ENCODE assay signal across 19 mouse cellular contexts in genomic region chr2:120529531-120529930, GRCm38 (mm10). TPM values are rescaled to one million over a fixed set of nuclear protein-coding genes. Genes with fewer than 3 reads are reported as not detected.
DNase-seq lines count a peak whose midpoint lies in the region; ATAC-seq and TF ChIP-seq lines count a peak whose summit lies in the region.
"Had no signal": no experiment of that assay in that cellular context is flagged by ENCODE, and none has a peak within 500 bp of the region (broad histone marks: within the 10 kb centered on the region; RNA-seq: fewer than 3 reads in every experiment).

No protein-coding gene starts in this region.

- no peak for ATAC-seq in intestine, postnatal 0 days
- ATAC-seq in intestine, embryonic 16.5 days: no peak
- no peak for ATAC-seq in midbrain, embryonic 14.5 days (ENCODE audit: low FRiP score, low TSS enrichment)
- no peak for ATAC-seq in midbrain, embryonic 15.5 days (replicated peaks)
- ATAC-seq in stomach, postnatal 0 days (ENCODE audit: low FRiP score, low TSS enrichment): no peak

- no peak overlapping the region for H3K4me3 ChIP-seq in intestine, postnatal 0 days (ENCODE audit: low read depth, low read length)
- no peak overlapping the region for H3K4me3 ChIP-seq in intestine, embryonic 16.5 days (ENCODE audit: low read length)
- no peak overlapping the region for H3K4me3 ChIP-seq in midbrain, embryonic 14.5 days (replicated peaks; ENCODE audit: low read depth, low read length)
- no peak overlapping the region for H3K4me3 ChIP-seq in midbrain, embryonic 15.5 days
- no peak overlapping the region for H3K4me3 ChIP-seq in stomach, postnatal 0 days (ENCODE audit: low read depth, low read length)
- H3K4me3 ChIP-seq: embryonic facial prominence, embryonic 15.5 days; hindbrain, embryonic 12.5 days; kidney, embryonic 15.5 days; limb, embryonic 15.5 days; neural tube, embryonic 12.5 days had no signal

- H3K27me3 ChIP-seq in intestine, postnatal 0 days (replicated peaks; ENCODE audit: control insufficient read depth, insufficient read depth, low read length): no peaks in the 10 kb centered on the region
- H3K27me3 ChIP-seq in intestine, embryonic 16.5 days (replicated peaks; ENCODE audit: control insufficient read depth, insufficient read depth, low read length): no peaks in the 10 kb centered on the region
- no peaks in the 10 kb centered on the region for H3K27me3 ChIP-seq in midbrain, embryonic 14.5 days (ENCODE audit: control insufficient read depth, insufficient read depth, low read length)
- no peaks in the 10 kb centered on the region for H3K27me3 ChIP-seq in midbrain, embryonic 15.5 days (replicated peaks)
- H3K27me3 ChIP-seq in stomach, postnatal 0 days (ENCODE audit: control insufficient read depth, insufficient read depth, low read length): no peaks in the 10 kb centered on the region
- H3K27me3 ChIP-seq: embryonic facial prominence, embryonic 15.5 days; hindbrain, embryonic 12.5 days; kidney, embryonic 15.5 days; limb, embryonic 15.5 days; neural tube, embryonic 12.5 days had no signal

- no peaks in the 10 kb centered on the region for H3K9me3 ChIP-seq in intestine, postnatal 0 days (ENCODE audit: control insufficient read depth)
- H3K9me3 ChIP-seq in intestine, embryonic 16.5 days (ENCODE audit: control insufficient read depth, low read length): no peaks in the 10 kb centered on the region
- no peaks in the 10 kb centered on the region for H3K9me3 ChIP-seq in midbrain, embryonic 14.5 days (ENCODE audit: control insufficient read depth, low read length)
- no peaks in the 10 kb centered on the region for H3K9me3 ChIP-seq in midbrain, embryonic 15.5 days
- no peaks in the 10 kb centered on the region for H3K9me3 ChIP-seq in stomach, postnatal 0 days (ENCODE audit: control insufficient read depth, low read length)
- H3K9me3 ChIP-seq: embryonic facial prominence, embryonic 15.5 days; hindbrain, embryonic 12.5 days; kidney, embryonic 15.5 days; limb, embryonic 15.5 days; neural tube, embryonic 12.5 days had no signal

- H3K4me1 ChIP-seq in intestine, postnatal 0 days (replicated peaks; ENCODE audit: control insufficient read depth, insufficient read depth, low read length): no peaks in the 10 kb centered on the region
- no peaks in the 10 kb centered on the region for H3K4me1 ChIP-seq in intestine, embryonic 16.5 days (ENCODE audit: control insufficient read depth, insufficient read depth, low read length)
- H3K4me1 ChIP-seq in midbrain, embryonic 14.5 days (ENCODE audit: control insufficient read depth, insufficient read depth, low read length): no peaks in the 10 kb centered on the region
- no peaks in the 10 kb centered on the region for H3K4me1 ChIP-seq in midbrain, embryonic 15.5 days
- H3K4me1 ChIP-seq in stomach, postnatal 0 days (replicated peaks; ENCODE audit: control insufficient read depth, insufficient read depth): no peaks in the 10 kb centered on the region
- H3K4me1 ChIP-seq: embryonic facial prominence, embryonic 15.5 days; hindbrain, embryonic 12.5 days; kidney, embryonic 15.5 days; limb, embryonic 15.5 days; neural tube, embryonic 12.5 days had no signal

- DNase-seq in midbrain, embryonic 14.5 days: peak; percentile 11
- peak; percentile 17 for DNase-seq in MN1 (ENCODE audit: low spot score)
- no peak for DNase-seq in stomach, postnatal 0 days (ENCODE audit: low spot score)
- no peak for DNase-seq in spleen, postnatal 4 days (ENCODE audit: low spot score in 2 of 2)
- DNase-seq: adrenal gland, postnatal 36 days; cerebellum, adult 18-20 months; cerebellum, postnatal 36 days; gastrocnemius, postnatal 25 days; layer of hippocampus, postnatal 36 days; lung, postnatal 4 days; thymus, adult 18-20 months had no signal

- TF ChIP-seq EP300 in stomach, postnatal 0 days (optimal IDR thresholded peaks at IDR 0.05): no peak

- H3K36me3 ChIP-seq in intestine, postnatal 0 days (ENCODE audit: control insufficient read depth, insufficient read depth): peaks cover 92% of the 10 kb centered on the region
- peaks cover 12% of the 10 kb centered on the region for H3K36me3 ChIP-seq in intestine, embryonic 16.5 days (ENCODE audit: control insufficient read depth, insufficient read depth, low read length)
- H3K36me3 ChIP-seq in midbrain, embryonic 14.5 days (ENCODE audit: control insufficient read depth, insufficient read depth, low read length): peaks cover 94% of the 10 kb centered on the region
- peaks cover 56% of the 10 kb centered on the region for H3K36me3 ChIP-seq in midbrain, embryonic 15.5 days (replicated peaks)
- H3K36me3 ChIP-seq in stomach, postnatal 0 days (ENCODE audit: control insufficient read depth, insufficient read depth, low read length): peaks cover 21% of the 10 kb centered on the region

- peak; percentile 51 for TF ChIP-seq CTCF in intestine, postnatal 0 days (IDR thresholded peaks at IDR 0.05; ENCODE audit: low read depth)
- peak; percentile 58 for TF ChIP-seq CTCF in stomach, postnatal 0 days (IDR thresholded peaks at IDR 0.05; ENCODE audit: low read depth)

- no peak overlapping the region for H3K27ac ChIP-seq in intestine, postnatal 0 days (ENCODE audit: low read depth, low read length)
- no peak overlapping the region for H3K27ac ChIP-seq in intestine, embryonic 16.5 days (ENCODE audit: low read length)
- H3K27ac ChIP-seq in midbrain, embryonic 14.5 days (replicated peaks; ENCODE audit: low read depth, low read length): no peak overlapping the region
- H3K27ac ChIP-seq in midbrain, embryonic 15.5 days: no peak overlapping the region
- H3K27ac ChIP-seq in stomach, postnatal 0 days (replicated peaks): no peak overlapping the region
- H3K27ac ChIP-seq: embryonic facial prominence, embryonic 15.5 days; hindbrain, embryonic 12.5 days; kidney, embryonic 15.5 days; limb, embryonic 15.5 days; neural tube, embryonic 12.5 days had no signal

- no peak overlapping the region for H3K9ac ChIP-seq in intestine, postnatal 0 days (ENCODE audit: low read depth, low read length)
- H3K9ac ChIP-seq in intestine, embryonic 16.5 days (ENCODE audit: low read depth, low read length): no peak overlapping the region
- no peak overlapping the region for H3K9ac ChIP-seq in midbrain, embryonic 14.5 days (replicated peaks; ENCODE audit: low read length)
- H3K9ac ChIP-seq in midbrain, embryonic 15.5 days: no peak overlapping the region
- H3K9ac ChIP-seq in stomach, postnatal 0 days (ENCODE audit: low read length): no peak overlapping the region
- H3K9ac ChIP-seq: embryonic facial prominence, embryonic 15.5 days; hindbrain, embryonic 12.5 days; kidney, embryonic 15.5 days; limb, embryonic 15.5 days; neural tube, embryonic 12.5 days had no signal

- H3K4me2 ChIP-seq in intestine, postnatal 0 days (replicated peaks; ENCODE audit: low read depth): no peak overlapping the region
- no peak overlapping the region for H3K4me2 ChIP-seq in intestine, embryonic 16.5 days (ENCODE audit: low read depth, low read length)
- H3K4me2 ChIP-seq in midbrain, embryonic 14.5 days (ENCODE audit: low read length): no peak overlapping the region
- H3K4me2 ChIP-seq in midbrain, embryonic 15.5 days: no peak overlapping the region
- no peak overlapping the region for H3K4me2 ChIP-seq in stomach, postnatal 0 days (replicated peaks; ENCODE audit: low read depth)
- H3K4me2 ChIP-seq: embryonic facial prominence, embryonic 15.5 days; hindbrain, embryonic 12.5 days; kidney, embryonic 15.5 days; limb, embryonic 15.5 days; neural tube, embryonic 12.5 days had no signal

RNA-seq across cellular contexts. Expression of gene Zfp106, which starts 34.1 kb away (rescaled TPM):
- 24.8 and 27.0 TPM in 2 replicates for polyA plus RNA-seq in intestine, postnatal 0 days (2015; fragmentation: Nextera tagmentation; extraction: Ambion mirVana)
- polyA plus RNA-seq in intestine, embryonic 16.5 days (2015; fragmentation: Nextera tagmentation; extraction: Ambion mirVana): 36.2 and 37.0 TPM in 2 replicates
- polyA plus RNA-seq in midbrain, embryonic 14.5 days (2014; fragmentation: Nextera tagmentation; extraction: Ambion mirVana): 46.6 and 53.6 TPM in 2 replicates
- polyA plus RNA-seq in midbrain, embryonic 15.5 days (2015; fragmentation: Nextera tagmentation; extraction: Ambion mirVana): 43.6 and 49.3 TPM in 2 replicates
- polyA plus RNA-seq in stomach, postnatal 0 days (2015; fragmentation: Nextera tagmentation; extraction: Ambion mirVana): 16.8 and 22.7 TPM in 2 replicates

RNA-seq across cellular contexts. Expression of gene Snap23, which starts 37.9 kb away (rescaled TPM):
- polyA plus RNA-seq in intestine, postnatal 0 days (2015; fragmentation: Nextera tagmentation; extraction: Ambion mirVana): 39.0 and 43.0 TPM in 2 replicates
- polyA plus RNA-seq in intestine, embryonic 16.5 days (2015; fragmentation: Nextera tagmentation; extraction: Ambion mirVana): 54.6 and 55.8 TPM in 2 replicates
- 11.9 and 20.2 TPM in 2 replicates for polyA plus RNA-seq in midbrain, embryonic 14.5 days (2014; fragmentation: Nextera tagmentation; extraction: Ambion mirVana)
- polyA plus RNA-seq in midbrain, embryonic 15.5 days (2015; fragmentation: Nextera tagmentation; extraction: Ambion mirVana): 15.2 TPM in 2 replicates
- 22.6 and 22.7 TPM in 2 replicates for polyA plus RNA-seq in stomach, postnatal 0 days (2015; fragmentation: Nextera tagmentation; extraction: Ambion mirVana)

Comparison
In these comparisons a context has a peak if more than half of its experiments do, and no peak if none do; other contexts are left out.
1. DNase-seq: peak in midbrain, embryonic 14.5 days (single experiment) and MN1 (single experiment); none in stomach, postnatal 0 days (single experiment) and spleen, postnatal 4 days (0 of 2).